Mouse (Mus musculus): ENCODE measurements around the gene Sdf2.
A peak's percentile ranks its signal among the peaks of the same experiment; 100 is the strongest.
"Not testable (repeated sequence)": the region's sequence is repeated elsewhere in the genome, so short reads cannot be mapped to it uniquely, and the experiment has no call there.

The Sdf2 gene

DNA sequence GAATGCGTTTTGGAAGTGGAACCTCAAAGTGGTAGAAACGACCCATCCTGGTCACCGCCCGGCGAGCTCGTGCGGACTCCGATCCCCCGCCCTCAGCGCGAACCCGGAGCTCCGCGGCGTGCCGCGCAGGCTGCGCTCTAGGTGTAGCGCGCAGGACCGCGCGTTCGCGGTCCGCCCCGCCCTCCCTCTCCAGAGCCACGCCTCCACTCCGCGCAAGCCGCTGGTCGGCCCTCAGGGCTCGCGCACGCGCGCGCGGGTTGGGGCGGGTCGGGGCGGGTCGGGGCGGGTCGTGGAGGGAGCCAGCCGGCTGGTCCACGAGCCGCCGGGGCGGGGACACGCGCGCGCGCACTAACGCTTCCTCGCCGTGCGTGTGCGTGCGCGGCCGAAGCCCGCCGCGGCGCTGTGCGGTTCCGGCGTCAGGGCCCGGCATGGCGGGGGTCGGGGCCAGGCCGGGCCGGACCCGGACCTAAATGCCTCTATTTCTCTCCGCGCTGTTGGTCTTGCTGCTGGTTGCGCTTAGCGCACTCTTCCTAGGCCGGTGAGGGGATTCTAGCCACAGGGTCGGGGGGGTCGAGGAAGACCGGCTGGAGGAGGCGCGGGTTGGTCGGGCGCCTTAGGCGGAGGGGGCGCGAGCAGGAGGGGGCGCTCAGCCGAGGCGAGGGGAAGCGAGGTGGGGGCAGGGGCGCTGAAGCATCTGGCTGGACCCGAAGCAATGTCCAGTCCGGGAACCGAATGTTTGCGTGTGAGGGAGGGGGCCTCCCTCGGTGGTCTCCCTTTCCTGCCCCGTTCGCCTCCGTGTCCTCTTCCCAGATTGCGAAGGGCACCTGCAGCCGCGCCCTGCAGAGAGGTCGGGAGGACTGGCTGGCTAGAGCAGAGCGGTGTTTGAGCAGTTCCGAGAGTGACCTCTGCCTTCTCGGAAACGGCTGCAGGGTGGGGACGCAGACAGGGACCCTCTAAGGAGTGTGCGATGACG is 16.1 kb downstream of the Sdf2 start, which contains the start of gene 2610507B11Rik:
2610507B11Rik (plus strand) TSS at position 373 of the 973 bp plus-strand sequence.
- DNase-seq (ENCODE audit: low spot score) = peak; percentile 79

- peak; percentile 32 for DNase-seq (ENCODE audit: low spot score)
Observed at GRCm38 (mm10) chr11:78262550-78262949, 17.0 kb downstream of the Sdf2 start.

DNA sequence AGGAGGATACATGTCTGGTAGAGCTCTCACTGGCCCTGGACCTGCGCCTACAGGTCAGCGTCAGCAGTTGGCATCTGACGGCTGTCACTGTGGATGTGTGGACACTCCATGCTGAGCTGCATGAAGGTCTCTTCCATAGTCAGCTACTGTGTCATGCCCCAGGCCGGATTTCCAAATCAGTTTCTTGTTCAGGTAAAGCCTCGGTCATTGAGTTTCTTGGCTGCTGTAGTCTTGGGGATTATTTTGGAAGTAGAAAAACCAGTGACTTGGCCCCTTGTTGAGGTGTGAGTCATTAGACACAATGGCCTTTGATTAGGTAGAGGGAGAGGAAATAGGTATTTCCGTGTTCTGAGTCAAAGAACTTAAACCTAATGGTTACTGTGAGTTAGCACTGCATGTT is 20.0 kb downstream of the Sdf2 start:
- DNase-seq (ENCODE audit: low spot score) = no peak

- peak; percentile 68 for DNase-seq (ENCODE audit: low spot score)
Observed at GRCm38 (mm10) chr11:78271986-78272385, 26.4 kb downstream of the Sdf2 start.

- DNase-seq (ENCODE audit: low spot score) = no peak
Observed at GRCm38 (mm10) chr11:78275596-78275995, 30.1 kb downstream of the Sdf2 start.

- not testable (repeated sequence) for DNase-seq (ENCODE audit: low spot score)
Observed at GRCm38 (mm10) chr11:78276169-78276568, 30.6 kb downstream of the Sdf2 start.

DNA sequence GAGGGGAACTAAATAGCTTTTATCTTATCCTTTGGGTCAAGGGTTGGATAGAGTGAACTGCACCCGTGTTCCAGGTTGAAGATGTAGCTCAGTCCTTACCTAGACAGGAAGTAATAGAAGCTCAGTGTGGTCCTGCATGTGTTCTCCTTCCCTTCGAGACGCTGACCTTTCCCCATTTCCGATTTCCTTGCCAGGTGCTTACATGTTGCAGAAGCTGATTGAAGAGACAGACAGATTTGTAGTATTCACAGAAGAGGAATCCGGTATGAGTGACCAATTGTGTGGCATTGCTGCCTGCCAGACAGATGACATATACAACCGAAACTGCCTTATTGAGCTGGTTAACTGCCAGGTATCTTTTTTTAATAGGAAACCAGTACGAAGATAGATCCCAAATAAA is 33.3 kb downstream of the Sdf2 start:
- DNase-seq (ENCODE audit: low spot score) = no peak

DNA sequence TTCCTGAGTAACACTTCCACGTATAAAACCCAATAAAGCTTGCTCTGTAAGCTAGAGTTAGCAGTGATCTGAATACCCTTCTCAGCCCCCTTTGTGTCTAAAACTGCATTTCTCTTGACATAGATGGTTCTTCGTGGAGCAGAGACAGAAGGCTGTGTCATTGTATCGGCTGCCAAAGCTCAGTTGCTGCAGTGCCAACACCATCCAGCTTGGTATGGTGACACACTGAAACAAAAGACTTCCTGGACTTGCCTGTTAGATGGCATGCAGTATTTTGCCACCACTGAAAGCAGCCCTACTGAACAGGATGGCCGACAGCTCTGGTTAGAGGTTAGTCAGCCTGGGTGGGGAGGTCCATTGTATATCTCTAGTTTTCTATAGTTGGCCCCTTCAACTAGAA is 34.0 kb downstream of the Sdf2 start:
- no peak for DNase-seq (ENCODE audit: low spot score)

DNA sequence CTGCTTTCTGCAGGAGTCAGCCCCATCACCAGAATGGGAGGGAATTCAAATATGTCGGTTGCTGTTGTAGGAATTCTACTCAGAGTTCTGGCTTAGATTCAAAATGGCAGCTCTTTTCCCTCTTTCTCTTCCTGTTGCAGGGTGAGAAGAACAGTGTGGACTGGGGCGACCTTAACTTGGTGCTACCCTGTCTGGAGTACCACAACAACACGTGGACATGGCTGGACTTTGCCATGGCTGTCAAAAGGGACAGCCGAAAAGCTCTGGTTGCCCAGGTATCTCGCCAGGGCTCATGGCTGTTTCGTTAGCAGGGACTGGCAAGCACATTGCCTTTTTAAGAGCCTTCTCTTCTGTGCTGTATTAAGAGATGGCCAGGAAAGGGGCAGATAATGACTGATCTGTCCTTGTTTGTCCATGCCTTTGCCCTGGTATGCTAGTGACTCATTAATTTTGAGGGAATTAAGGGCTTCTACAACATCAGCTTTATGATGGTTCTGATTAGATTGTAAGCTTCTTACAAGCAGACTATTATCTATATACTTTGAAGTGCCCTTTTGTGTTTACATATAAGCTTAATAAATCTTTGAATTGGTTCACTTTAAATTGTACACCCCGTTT is 43.7 kb downstream of the Sdf2 start:
- DNase-seq (ENCODE audit: low spot score) = no peak

- DNase-seq (ENCODE audit: low spot score) = peak; percentile 44
Observed at GRCm38 (mm10) chr11:78290654-78291053, 45.1 kb downstream of the Sdf2 start, which contains the start of gene BC030499. TSS of gene BC030499 (plus strand) at chr11:78290841.

- DNase-seq (ENCODE audit: low spot score) = no peak
Observed at GRCm38 (mm10) chr11:78294585-78294984, 49.0 kb downstream of the Sdf2 start.

DNA sequence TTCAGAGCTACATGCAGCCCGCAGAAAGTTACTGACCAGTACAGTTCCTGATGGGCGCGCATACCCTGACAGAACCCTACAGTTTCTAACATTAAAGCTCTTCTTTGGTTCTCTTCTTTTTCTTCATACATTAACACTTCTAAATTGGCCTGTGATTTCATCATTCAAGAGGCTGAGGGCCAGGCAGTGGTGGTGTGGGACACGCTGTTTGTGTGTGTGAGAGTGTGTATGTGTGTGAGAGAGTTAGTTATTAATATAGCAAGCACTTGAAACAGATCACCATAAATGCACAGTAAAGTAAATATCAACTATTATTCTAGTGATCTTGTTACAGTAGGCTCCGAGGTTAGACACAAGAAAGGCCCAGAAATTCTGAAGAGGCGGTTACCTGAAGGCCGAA is 55.4 kb downstream of the Sdf2 start:
- no peak for DNase-seq (ENCODE audit: low spot score)

GRCm38 (mm10) chr11:78301357-78302084 is 56.0 kb downstream of the Sdf2 start, which contains the start of gene Spag5:
TSS of gene Spag5 (plus strand) at chr11:78301529.
- DNase-seq (ENCODE audit: low spot score) = peak; percentile 85

Data from left cerebral cortex, adult 11 months (tissue).